Mouse (Mus musculus) kidney, embryonic 16.5 days (tissue): ENCODE measurements at regions not wholly inside any gene's neighbourhood (a gene's known extent, or its start where the extent isn't known, plus 50 kb on each side); places are given as distances from the start of the nearest gene placed in this dataset.

ENCODE experiments used
- ATAC-seq: fragments of 200-750 bp; cut with Nextera tagmentation; 2 replicates; pipeline ENCODE4 v1.8.0; 2017; ENCODE audit warnings: moderate TSS enrichment; ENCODE audit not compliant: low FRiP score, low TSS enrichment
- H3K27ac ChIP-seq: fragments of 300-500 bp; sonication (generic); 2 replicates; pipeline ENCODE4 v1.5.1; 2014; ENCODE audit warnings: low read length
- H3K27me3 ChIP-seq: fragments of 300-500 bp; sonication (generic); 2 replicates; pipeline ENCODE4 v1.6.1; 2014; ENCODE audit warnings: low read length, control low read depth, mixed read lengths; ENCODE audit not compliant: insufficient read depth
- H3K36me3 ChIP-seq: fragments of 300-500 bp; sonication (generic); 2 replicates; pipeline ENCODE4 v1.6.1; 2014; ENCODE audit warnings: low read length, control low read depth, mixed read lengths; ENCODE audit not compliant: insufficient read depth
- H3K4me1 ChIP-seq: fragments of 300-500 bp; sonication (generic); 2 replicates; pipeline ENCODE4 v1.6.1; 2014; ENCODE audit warnings: low read length, control low read depth, mixed read lengths; ENCODE audit not compliant: insufficient read depth
- H3K4me2 ChIP-seq: fragments of 300-500 bp; sonication (generic); replicated peaks from 2 replicates; pipeline ENCODE4 v1.6.1; 2014; ENCODE audit warnings: low read depth, low read length
- H3K4me3 ChIP-seq: fragments of 300-500 bp; sonication (generic); 2 replicates; pipeline ENCODE4 v1.5.1; 2014; ENCODE audit warnings: mild to moderate bottlenecking, low read length
- H3K9ac ChIP-seq: fragments of 300-500 bp; sonication (generic); replicated peaks from 2 replicates; pipeline ENCODE4 v1.6.1; 2014; ENCODE audit warnings: low read length
- H3K9me3 ChIP-seq: fragments of 300-500 bp; sonication (generic); 2 replicates; pipeline ENCODE4 v1.6.1; 2016; ENCODE audit warnings: low read length, control low read depth
- WGBS: fragments of 180-500 bp; shearing (Covaris S2); extraction: QIAGEN DNeasy Blood & Tissue Kit; methylation state at CpG from one replicate; pipeline ENCODE4 v1.1.7; 2014; 5-methylcytosine and 5-hydroxymethylcytosine counted together

- Histone ChIP-seq H3K9me3 (no peaks in the 10 kb centered on the region), H3K27me3 (no peaks in the 10 kb centered on the region), H3K4me3 (no peak overlapping the region), H3K27ac (no peak overlapping the region), H3K9ac (no peak overlapping the region), H3K36me3 (no peaks in the 10 kb centered on the region), H3K4me2 (no peak overlapping the region), H3K4me1 (peaks cover 4% of the 10 kb centered on the region; the same call in 1 of the 2 replicates)
- 77% methylated on average over 5 of the region's 5 CpGs for WGBS
- ATAC-seq, result no peak
Measured at GRCm38 (mm10) chr14:28802126-28802525, 215.9 kb upstream of the Lrtm1 start.

- H3K4me2 ChIP-seq, result no peak overlapping the region
- no peak for ATAC-seq
- WGBS, result 37% methylated on average over 4 of the region's 4 CpGs
Measured at GRCm38 (mm10) chr14:28808094-28808493, 209.9 kb upstream of the Lrtm1 start.

GRCm38 (mm10) chr14:28809355-28809754 lies 208.7 kb upstream of the Lrtm1 start:
- 31% methylated on average over 5 of the region's 5 CpGs for WGBS
- H3K4me1 ChIP-seq, result no peaks in the 10 kb centered on the region
- no peak overlapping the region for H3K27ac ChIP-seq
- ATAC-seq, result no peak
- no peaks in the 10 kb centered on the region for H3K36me3 ChIP-seq
- H3K4me2 ChIP-seq, result no peak overlapping the region
- H3K9me3 ChIP-seq, result no peaks in the 10 kb centered on the region
- no peak overlapping the region for H3K4me3 ChIP-seq
- H3K9ac ChIP-seq, result no peak overlapping the region
- no peaks in the 10 kb centered on the region for H3K27me3 ChIP-seq

More at GRCm38 (mm10) chr14:28808094-28808493, 209.9 kb upstream of the Lrtm1 start:
- Histone ChIP-seq H3K9ac (no peak overlapping the region), H3K9me3 (no peaks in the 10 kb centered on the region), H3K36me3 (no peaks in the 10 kb centered on the region), H3K4me3 (no peak overlapping the region), H3K27me3 (no peaks in the 10 kb centered on the region), H3K27ac (no peak overlapping the region), H3K4me1 (no peaks in the 10 kb centered on the region)

- ATAC-seq, result no peak
- Histone ChIP-seq H3K36me3 (no peaks in the 10 kb centered on the region), H3K4me3 (no peak overlapping the region), H3K27ac (no peak overlapping the region), H3K4me1 (no peaks in the 10 kb centered on the region), H3K9me3 (no peaks in the 10 kb centered on the region), H3K9ac (no peak overlapping the region), H3K4me2 (no peak overlapping the region), H3K27me3 (no peaks in the 10 kb centered on the region)
- WGBS, result 86% methylated on average over 5 of the region's 5 CpGs
Measured at GRCm38 (mm10) chr14:28820970-28821369, 197.0 kb upstream of the Lrtm1 start.

GRCm38 (mm10) chr14:28827186-28827585 lies 190.8 kb upstream of the Lrtm1 start:
- Histone ChIP-seq H3K9ac (no peak overlapping the region), H3K4me3 (no peak overlapping the region), H3K27ac (no peak overlapping the region), H3K27me3 (no peaks in the 10 kb centered on the region), H3K36me3 (no peaks in the 10 kb centered on the region), H3K4me2 (no peak overlapping the region), H3K4me1 (peaks cover 8% of the 10 kb centered on the region; the same call in 1 of the 2 replicates), H3K9me3 (no peaks in the 10 kb centered on the region)
- ATAC-seq, result no peak
- 19% methylated on average over 6 of the region's 6 CpGs for whole genome bisulfite sequencing

- H3K27me3 ChIP-seq, result no peaks in the 10 kb centered on the region
Measured at GRCm38 (mm10) chr14:28837117-28837516, 180.9 kb upstream of the Lrtm1 start.

GRCm38 (mm10) chr14:28848831-28849590 lies 169.0 kb upstream of the Lrtm1 start:
- no peak overlapping the region for H3K27ac ChIP-seq
- no peak overlapping the region for H3K4me3 ChIP-seq
- H3K9ac ChIP-seq, result no peak overlapping the region
- no peaks in the 10 kb centered on the region for H3K9me3 ChIP-seq
- H3K4me1 ChIP-seq, result no peaks in the 10 kb centered on the region
- no peak for ATAC-seq
- 11% methylated on average over 2 of the region's 2 CpGs for WGBS
- H3K36me3 ChIP-seq, result no peaks in the 10 kb centered on the region
- no peak overlapping the region for H3K4me2 ChIP-seq
- H3K27me3 ChIP-seq, result no peaks in the 10 kb centered on the region

More at GRCm38 (mm10) chr14:28837117-28837516, 180.9 kb upstream of the Lrtm1 start:
- H3K9me3 ChIP-seq, result no peaks in the 10 kb centered on the region
- H3K27ac ChIP-seq, result no peak overlapping the region
- no peak for ATAC-seq
- no peaks in the 10 kb centered on the region for H3K36me3 ChIP-seq
- H3K4me1 ChIP-seq, result no peaks in the 10 kb centered on the region
- no peak overlapping the region for H3K4me2 ChIP-seq
- H3K4me3 ChIP-seq, result no peak overlapping the region
- H3K9ac ChIP-seq, result no peak overlapping the region
